Mouse (Mus musculus) cerebellum, adult 2 months (tissue): ENCODE measurements around the gene Pgc. TPM values are rescaled to one million over a fixed set of nuclear protein-coding genes. Genes with fewer than 3 reads are reported as not detected.

Experiments used
- DNase-seq, 2 experiments: peaks; one replicate each; pipeline ENCODE4 v3.0.0; 2021
- H3K27ac ChIP-seq: fragments of 200-500 bp; 2 replicates; pipeline ENCODE4 v1.5.1; 2012; ENCODE audit warnings: low read length, control low read depth, inconsistent platforms; ENCODE audit not compliant: insufficient read depth
- H3K27me3 ChIP-seq: fragments of 200-500 bp; 2 replicates; pipeline ENCODE4 v1.6.1; 2012; ENCODE audit warnings: inconsistent platforms, mild to moderate bottlenecking, low read length, moderate library complexity; ENCODE audit not compliant: control insufficient read depth, insufficient read depth
- H3K4me1 ChIP-seq: fragments of 200-500 bp; 2 replicates; pipeline ENCODE4 v1.6.1; 2011; ENCODE audit warnings: low read length; ENCODE audit not compliant: control insufficient read depth, insufficient read depth
- H3K4me3 ChIP-seq: fragments of 200-500 bp; replicated peaks from 2 replicates; pipeline ENCODE3; 2011; ENCODE audit warnings: mild to moderate bottlenecking, low read depth, low read length, control low read depth; ENCODE audit not compliant: insufficient read depth
- CTCF ChIP-seq: fragments of 200-500 bp; IDR thresholded peaks from 2 replicates; pipeline ENCODE4 v1.5.1; 2011; ENCODE audit warnings: low read depth, mild to moderate bottlenecking, control low read depth, low read length, moderate library complexity, borderline replicate concordance; ENCODE audit not compliant: insufficient read depth
- POLR2A ChIP-seq: fragments of 200-500 bp; IDR thresholded peaks from 2 replicates; pipeline ENCODE4 v1.6.1; 2011; ENCODE audit warnings: low read length, control low read depth, borderline replicate concordance; ENCODE audit not compliant: insufficient read depth
- WGBS: fragments of 180-500 bp; shearing (Covaris S2); methylation state at CpG from one replicate; pipeline ENCODE4 v1.1.7; 2018; 5-methylcytosine and 5-hydroxymethylcytosine counted together
- polyA plus RNA-seq: library from polyadenylated mRNA; depleted of rRNA; stranded (reverse); fragments of >200 nt; gene quantifications from 2 replicates; pipeline ENCODE4 v1.2.3, GENCODE M21; 2012

The Pgc gene
- polyA plus RNA-seq, 1 experiment = 0.31 TPM

- 74% methylated on average over 2 of the region's 2 CpGs for WGBS
- peaks cover 2% of the 10 kb centered on the region; the same call in 1 of the 2 replicates for H3K4me1 ChIP-seq
- no peak overlapping the region for H3K4me3 ChIP-seq
- no peak for TF ChIP-seq POLR2A
- TF ChIP-seq CTCF = no peak
- no peak overlapping the region for H3K27ac ChIP-seq
- no peak for DNase-seq
- no peaks in the 10 kb centered on the region for H3K27me3 ChIP-seq
Measured at GRCm38 (mm10) chr17:47699055-47699454, 27.6 kb upstream of the Pgc start.

DNA sequence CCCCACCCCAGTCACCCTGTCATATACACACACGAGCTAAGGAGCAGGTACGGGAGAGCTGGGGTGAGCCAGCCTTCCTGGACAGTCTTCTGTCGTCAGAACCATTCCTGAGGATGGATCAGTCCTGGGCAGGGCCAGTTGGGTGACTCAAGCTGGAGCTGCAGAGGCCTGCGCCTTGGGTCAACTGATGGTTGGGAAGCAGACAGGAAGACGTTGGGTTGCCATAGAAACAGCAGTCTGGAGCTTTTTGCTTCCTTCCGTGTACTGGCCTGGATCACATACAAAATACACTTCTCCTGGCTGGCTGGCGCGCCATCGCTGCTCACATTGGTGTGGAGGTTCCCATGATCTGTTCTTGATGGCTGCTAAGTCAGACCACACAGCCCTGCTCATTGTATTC is 24.8 kb upstream of the Pgc start:
- no peak for DNase-seq
- Histone ChIP-seq H3K27me3 (no peaks in the 10 kb centered on the region), H3K4me1 (no peaks in the 10 kb centered on the region), H3K27ac (no peak overlapping the region), H3K4me3 (no peak overlapping the region)
- WGBS = 73% methylated on average over 9 of the region's 9 CpGs
- no peak for TF ChIP-seq POLR2A
- TF ChIP-seq CTCF = no peak

DNA sequence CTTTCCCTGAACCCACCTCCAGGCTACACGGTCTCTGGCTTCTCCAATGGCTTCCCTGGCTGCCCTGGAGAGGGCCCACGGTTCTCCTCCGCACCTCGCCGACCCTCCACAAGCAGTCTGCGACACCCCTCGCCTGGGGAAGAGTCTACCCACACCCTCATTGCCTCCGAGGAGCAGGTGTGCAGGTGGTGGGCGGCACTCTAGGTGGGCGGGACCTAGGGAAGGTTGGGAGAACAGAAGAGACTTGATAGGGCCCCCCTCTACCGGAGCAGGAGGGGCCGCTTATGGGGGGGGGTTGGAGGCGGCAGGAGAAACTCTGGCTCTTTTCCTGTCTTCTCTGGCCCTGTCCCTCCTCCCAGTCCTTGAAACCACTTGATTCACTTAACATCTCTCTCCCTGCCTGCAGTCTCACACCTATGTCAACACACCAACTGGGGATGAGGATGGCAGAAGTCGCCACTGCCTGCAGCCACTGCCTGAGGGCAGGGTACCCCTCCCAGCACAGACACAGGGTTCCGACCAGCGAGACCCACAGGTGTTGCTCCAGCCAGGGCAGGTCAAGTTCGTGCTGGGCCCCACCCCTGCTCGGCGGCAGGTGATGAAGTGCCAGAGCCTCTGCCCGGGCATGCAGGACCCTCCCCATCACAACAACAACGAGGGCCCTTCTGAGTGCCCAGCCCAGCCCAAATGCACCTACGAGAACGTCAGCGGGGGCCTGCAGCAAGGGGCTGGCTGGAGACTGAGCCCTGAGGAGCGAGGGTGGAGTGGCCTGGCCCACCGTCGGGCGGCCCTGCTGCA is 23.9 kb upstream of the Pgc start:
- H3K4me3 ChIP-seq = no peak overlapping the region
- no peaks in the 10 kb centered on the region for H3K4me1 ChIP-seq
- no peak overlapping the region for H3K27ac ChIP-seq
- 63% methylated on average over 28 of the region's 28 CpGs for WGBS
- DNase-seq = no peak
- TF ChIP-seq POLR2A (no peak), CTCF (no peak)
- no peaks in the 10 kb centered on the region for H3K27me3 ChIP-seq

GRCm38 (mm10) chr17:47703556-47703955 is 23.1 kb upstream of the Pgc start:
- DNase-seq = no peak
- no peak overlapping the region for H3K27ac ChIP-seq
- no peak for TF ChIP-seq CTCF
- WGBS = 46% methylated on average over 20 of the region's 20 CpGs
- H3K4me3 ChIP-seq = no peak overlapping the region
- H3K27me3 ChIP-seq = no peaks in the 10 kb centered on the region
- no peaks in the 10 kb centered on the region for H3K4me1 ChIP-seq

- no peak overlapping the region for H3K27ac ChIP-seq
- H3K4me3 ChIP-seq = no peak overlapping the region
- H3K27me3 ChIP-seq = no peaks in the 10 kb centered on the region
- no peak for DNase-seq
- H3K4me1 ChIP-seq = no peaks in the 10 kb centered on the region
- TF ChIP-seq POLR2A (no peak), CTCF (no peak)
- WGBS = 77% methylated on average over 4 of the region's 4 CpGs
Measured at GRCm38 (mm10) chr17:47704692-47705091, 21.9 kb upstream of the Pgc start.

GRCm38 (mm10) chr17:47706196-47706595 is 20.4 kb upstream of the Pgc start:
- no peak overlapping the region for H3K27ac ChIP-seq
- no peak for TF ChIP-seq CTCF
- no peak for TF ChIP-seq POLR2A
- no peaks in the 10 kb centered on the region for H3K4me1 ChIP-seq
- no peak for DNase-seq
- no peaks in the 10 kb centered on the region for H3K27me3 ChIP-seq
- 22% methylated on average over 1 of the region's 1 CpGs for WGBS
- no peak overlapping the region for H3K4me3 ChIP-seq

DNA sequence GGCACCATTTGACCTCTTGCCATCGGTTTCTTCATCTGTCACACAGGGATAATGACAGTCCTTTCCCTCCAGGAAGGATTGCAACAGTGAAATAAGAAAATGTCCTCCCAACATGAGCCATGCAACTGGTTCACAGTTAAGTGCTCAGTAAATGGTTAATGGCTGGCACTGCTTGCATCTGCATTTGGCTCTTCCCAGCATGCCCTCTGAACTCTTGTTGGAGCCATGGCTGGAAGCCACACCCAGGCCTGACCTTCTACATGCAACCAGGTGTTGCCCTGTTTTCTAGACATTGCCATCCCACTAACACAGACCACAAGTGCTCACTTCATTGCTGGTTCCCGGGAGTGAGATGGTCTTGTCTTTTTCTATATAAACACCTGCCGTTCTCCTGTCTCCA is 18.7 kb upstream of the Pgc start:
- no peak for DNase-seq
- 60% methylated on average over 3 of the region's 3 CpGs for WGBS
- no peak overlapping the region for H3K27ac ChIP-seq
- no peak overlapping the region for H3K4me3 ChIP-seq
- no peaks in the 10 kb centered on the region for H3K27me3 ChIP-seq
- no peaks in the 10 kb centered on the region for H3K4me1 ChIP-seq
- TF ChIP-seq CTCF (no peak), POLR2A (no peak)

DNA sequence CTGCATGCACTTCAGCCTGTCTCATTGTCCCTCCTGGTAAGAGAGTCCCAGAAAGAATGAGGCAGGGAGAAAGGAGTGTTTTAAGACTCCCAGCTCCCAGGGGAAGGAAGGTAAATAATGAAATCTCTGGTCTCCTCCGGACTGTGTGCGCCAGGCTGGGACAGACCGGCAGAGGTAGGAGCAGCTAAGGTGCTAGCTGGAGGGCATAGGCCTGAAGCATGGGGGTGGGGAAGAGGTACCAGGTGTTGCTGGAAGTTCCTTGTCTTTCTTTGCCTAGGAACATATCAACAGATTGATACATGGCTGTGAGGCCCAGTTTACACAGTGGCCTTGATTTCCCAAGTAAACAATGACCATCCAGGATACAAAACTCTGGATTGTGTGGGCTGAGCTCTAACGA is 17.7 kb upstream of the Pgc start:
- no peak for DNase-seq
- H3K27me3 ChIP-seq = no peaks in the 10 kb centered on the region
- H3K4me1 ChIP-seq = no peaks in the 10 kb centered on the region
- TF ChIP-seq CTCF (no peak), POLR2A (no peak)
- H3K4me3 ChIP-seq = no peak overlapping the region
- WGBS = 78% methylated on average over 4 of the region's 4 CpGs
- H3K27ac ChIP-seq = no peak overlapping the region
